Mouse (Mus musculus) MEL (cell line): ENCODE measurements around the gene Adm2. TPM values are rescaled to one million over a fixed set of nuclear protein-coding genes. Genes with fewer than 3 reads are reported as not detected.

ENCODE experiments used
- DNase-seq: peaks from one replicate; pipeline ENCODE4 v3.0.0; 2011; ENCODE audit warnings: low read depth, low spot score
- H3K27ac ChIP-seq: 2 replicates; pipeline ENCODE4 v1.5.1; 2012; ENCODE audit warnings: low read depth, mild to moderate bottlenecking, control low read depth, low read length, moderate library complexity; ENCODE audit not compliant: control insufficient read depth
- H3K27me3 ChIP-seq, 2 experiments: fragments of 150-350 bp in 1 of 2; sonication (generic) in 1 of 2; 2 replicates each; pipeline ENCODE4 v1.6.1; 2012; ENCODE audit warnings: low read length in 2 of 2, mild to moderate bottlenecking in 2 of 2, improper control_type of control experiment in 1 of 2, moderate library complexity in 1 of 2; ENCODE audit not compliant: insufficient read depth in 2 of 2, control insufficient read depth in 1 of 2
- H3K36me3 ChIP-seq, 2 experiments: 2 replicates each; pipeline ENCODE4 v1.6.1; 2012 to 2014; ENCODE audit warnings: low read length in 2 of 2, improper control_type of control experiment in 1 of 2, inconsistent platforms in 1 of 2, mild to moderate bottlenecking in 1 of 2; ENCODE audit not compliant: insufficient read depth in 2 of 2, control insufficient read depth in 1 of 2
- H3K4me1 ChIP-seq, 2 experiments: fragments of 150-350 bp in 1 of 2; sonication (generic) in 1 of 2; 2 replicates each; pipeline ENCODE4 v1.6.1; 2012; ENCODE audit warnings: low read length in 2 of 2, improper control_type of control experiment in 1 of 2, mild to moderate bottlenecking in 1 of 2; ENCODE audit not compliant: insufficient read depth in 2 of 2, control insufficient read depth in 1 of 2
- H3K4me3 ChIP-seq, 2 experiments: fragments of 150-350 bp in 1 of 2; sonication (generic) in 1 of 2; 2 replicates each; pipeline ENCODE4 v1.5.1; 2012; ENCODE audit warnings: low read depth in 2 of 2, low read length in 2 of 2, mild to moderate bottlenecking in 2 of 2, moderate library complexity in 2 of 2, control low read depth in 1 of 2, improper control_type of control experiment in 1 of 2; ENCODE audit not compliant: control insufficient read depth in 1 of 2, insufficient read depth in 1 of 2
- H3K79me2 ChIP-seq: 2 replicates; pipeline ENCODE4 v1.6.1; 2012; ENCODE audit warnings: mild to moderate bottlenecking, low read length, moderate library complexity; ENCODE audit not compliant: control insufficient read depth, poor library complexity, insufficient read depth
- H3K9ac ChIP-seq: 2 replicates; pipeline ENCODE4 v1.6.1; 2012; ENCODE audit warnings: low read depth, mild to moderate bottlenecking, control low read depth, low read length, moderate library complexity; ENCODE audit not compliant: control insufficient read depth, poor library complexity, severe bottlenecking
- H3K9me3 ChIP-seq: fragments of 150-350 bp; sonication (generic); replicated peaks from 2 replicates; pipeline ENCODE4 v1.6.1; 2012; ENCODE audit warnings: mild to moderate bottlenecking, low read length, improper control_type of control experiment, moderate library complexity; ENCODE audit not compliant: insufficient read depth
- BHLHE40 ChIP-seq: IDR thresholded peaks from 2 replicates; pipeline ENCODE4 v1.6.1; 2012; ENCODE audit warnings: low read depth, mild to moderate bottlenecking, inconsistent platforms, low read length, improper control_type of control experiment, borderline replicate concordance
- CHD1 ChIP-seq: IDR thresholded peaks from 2 replicates; pipeline ENCODE4 v1.6.1; 2012; ENCODE audit warnings: low read depth, mild to moderate bottlenecking, inconsistent platforms, low read length, improper control_type of control experiment
- CHD2 ChIP-seq: IDR thresholded peaks from 2 replicates; pipeline ENCODE4 v1.6.1; 2011; ENCODE audit warnings: low read length, improper control_type of control experiment
- EP300 ChIP-seq, 2 experiments: IDR thresholded peaks; 2 replicates each; pipeline ENCODE4 v1.6.1; 2011; ENCODE audit warnings: improper control_type of control experiment in 2 of 2, low read length in 2 of 2, low read depth in 1 of 2, mild to moderate bottlenecking in 1 of 2
- GABPA ChIP-seq: IDR thresholded peaks from 2 replicates; pipeline ENCODE4 v1.6.1; 2012; ENCODE audit warnings: low read depth, mild to moderate bottlenecking, inconsistent platforms, low read length, improper control_type of control experiment, moderate library complexity
- GATA1 ChIP-seq: IDR thresholded peaks from 2 replicates; pipeline ENCODE4 v1.6.1; 2011; ENCODE audit warnings: low read depth, low read length, improper control_type of control experiment
- JUND ChIP-seq: IDR thresholded peaks from 2 replicates; pipeline ENCODE4 v1.6.1; 2011; ENCODE audit warnings: low read depth, mild to moderate bottlenecking, improper control_type of control experiment, low read length
- KAT2A ChIP-seq: conservative IDR thresholded peaks from 2 replicates; pipeline ENCODE4 v1.6.1; 2012; ENCODE audit warnings: low read depth, low read length, improper control_type of control experiment, inconsistent platforms
- MAFK ChIP-seq: IDR thresholded peaks from 2 replicates; pipeline ENCODE4 v1.6.1; 2011; ENCODE audit warnings: low read depth, mild to moderate bottlenecking, low read length, improper control_type of control experiment, borderline replicate concordance
- MAX ChIP-seq: IDR thresholded peaks from 2 replicates; pipeline ENCODE4 v1.6.1; 2011; ENCODE audit warnings: low read length, improper control_type of control experiment
- MAZ ChIP-seq: IDR thresholded peaks from 2 replicates; pipeline ENCODE4 v1.6.1; 2012; ENCODE audit warnings: low read depth, mild to moderate bottlenecking, inconsistent platforms, low read length, improper control_type of control experiment
- MXI1 ChIP-seq: IDR thresholded peaks from 2 replicates; pipeline ENCODE4 v1.6.1; 2011; ENCODE audit warnings: mild to moderate bottlenecking, low read depth, low read length, improper control_type of control experiment
- MYB ChIP-seq: IDR thresholded peaks from 2 replicates; pipeline ENCODE4 v1.6.1; 2011; ENCODE audit warnings: mild to moderate bottlenecking, low read depth, low read length, improper control_type of control experiment
- MYC ChIP-seq: IDR thresholded peaks from 2 replicates; pipeline ENCODE4 v1.6.1; 2011; ENCODE audit warnings: low read depth, mild to moderate bottlenecking, low read length, improper control_type of control experiment, moderate library complexity
- NELFE ChIP-seq: IDR thresholded peaks from 2 replicates; pipeline ENCODE4 v1.6.1; 2011; ENCODE audit warnings: low read depth, low read length, improper control_type of control experiment
- NRF1 ChIP-seq: IDR thresholded peaks from 2 replicates; pipeline ENCODE4 v1.6.1; 2014; ENCODE audit warnings: low read depth, mild to moderate bottlenecking, inconsistent platforms, low read length, improper control_type of control experiment, moderate library complexity; ENCODE audit not compliant: poor library complexity, insufficient read depth, severe bottlenecking
- POLR2AphosphoS2 ChIP-seq: IDR thresholded peaks from 2 replicates; pipeline ENCODE4 v1.6.1; 2011; ENCODE audit warnings: low read length, improper control_type of control experiment
- RAD21 ChIP-seq: IDR thresholded peaks from 2 replicates; pipeline ENCODE4 v1.6.1; 2011; ENCODE audit warnings: mild to moderate bottlenecking, low read depth, low read length, improper control_type of control experiment
- RCOR1 ChIP-seq: IDR thresholded peaks from 2 replicates; pipeline ENCODE4 v1.6.1; 2012; ENCODE audit warnings: low read depth, mild to moderate bottlenecking, inconsistent platforms, low read length, improper control_type of control experiment
- TAL1 ChIP-seq: IDR thresholded peaks from 2 replicates; pipeline ENCODE4 v1.6.1; 2012; ENCODE audit warnings: mild to moderate bottlenecking, inconsistent platforms, low read length, moderate library complexity, mixed read lengths
- TBP ChIP-seq: IDR thresholded peaks from 2 replicates; pipeline ENCODE4 v1.8.0; 2011; ENCODE audit warnings: low read depth, low read length, improper control_type of control experiment
- TCF12 ChIP-seq: IDR thresholded peaks from 2 replicates; pipeline ENCODE4 v1.6.1; 2014; ENCODE audit warnings: low read depth, mild to moderate bottlenecking, inconsistent platforms, low read length, improper control_type of control experiment, moderate library complexity
- UBTF ChIP-seq: IDR thresholded peaks from 2 replicates; pipeline ENCODE4 v1.6.1; 2012; ENCODE audit warnings: low read depth, mild to moderate bottlenecking, inconsistent platforms, low read length, improper control_type of control experiment, moderate library complexity, borderline replicate concordance; ENCODE audit not compliant: insufficient read depth
- USF1 ChIP-seq: IDR thresholded peaks from 2 replicates; pipeline ENCODE4 v1.6.1; 2014; ENCODE audit warnings: low read depth, mild to moderate bottlenecking, inconsistent platforms, low read length, improper control_type of control experiment, moderate library complexity
- ZKSCAN1 ChIP-seq: IDR thresholded peaks from 2 replicates; pipeline ENCODE4 v1.6.1; 2012; ENCODE audit warnings: low read depth, mild to moderate bottlenecking, inconsistent platforms, low read length, improper control_type of control experiment, moderate library complexity
- ZMIZ1 ChIP-seq: IDR thresholded peaks from 2 replicates; pipeline ENCODE4 v1.6.1; 2012; ENCODE audit warnings: low read depth, mild to moderate bottlenecking, inconsistent platforms, low read length, improper control_type of control experiment, moderate library complexity
- polyA plus RNA-seq, 2 experiments: library from polyadenylated mRNA; stranded (reverse) in 1 of 2; unstranded in 1 of 2; fragments of >175 nt in 1 of 2; fragments of >200 nt in 1 of 2; gene quantifications; 2 replicates each; pipeline versions ENCODE4 v1.2.1 to v1.2.4; 2012; ENCODE audit warnings: low replicate concordance in 2 of 2, low read depth in 1 of 2; ENCODE audit not compliant: insufficient read length in 2 of 2, insufficient read depth in 1 of 2, missing spikeins in 1 of 2
- total RNA-seq: library from RNA; depleted of rRNA; stranded (reverse); fragments of 300-350 nt; gene quantifications from 2 replicates; pipeline ENCODE4 v1.2.3, GENCODE M21; 2012

The Adm2 gene
- total and polyA plus RNA-seq, 3 experiments: 1.4 to 18.2 TPM; not detected in 1

GRCm38 (mm10) chr15:89351302-89351701 is 28.8 kb downstream of the Adm2 start:
- Histone ChIP-seq H3K36me3 (no peaks in the 10 kb centered on the region), H3K4me1 (peaks cover 0 to 4% of the 10 kb centered on the region in 2 experiments; a peak in 1 of 4 replicates), H3K9me3 (no peaks in the 10 kb centered on the region), H3K9ac (no peak overlapping the region), H3K4me3 (no peak overlapping the region), H3K27ac (no peak overlapping the region), H3K27me3 (no peaks in the 10 kb centered on the region), H3K79me2 (peaks cover 18% of the 10 kb centered on the region)
- TF ChIP-seq GABPA: no peak
- TF ChIP-seq MAX: no peak
- no peak for TF ChIP-seq CHD2
- no peak for TF ChIP-seq TBP
- no peak for TF ChIP-seq MXI1
- TF ChIP-seq NRF1: no peak
- no peak for TF ChIP-seq GATA1
- no peak for TF ChIP-seq POLR2AphosphoS2
- no peak for TF ChIP-seq RCOR1
- TF ChIP-seq EP300 (IDR thresholded peaks at IDR 0.05; ENCODE audit: low read depth in 1 of 2, low read length in 2 of 2): no peak
- no peak for TF ChIP-seq BHLHE40
- no peak for TF ChIP-seq ZMIZ1
- TF ChIP-seq MYB: no peak
- TF ChIP-seq RAD21: no peak
- no peak for TF ChIP-seq KAT2A
- no peak for TF ChIP-seq MAZ
- no peak for TF ChIP-seq MYC
- TF ChIP-seq CHD1: no peak
- no peak for TF ChIP-seq MAFK
- no peak for TF ChIP-seq ZKSCAN1
- no peak for DNase-seq

GRCm38 (mm10) chr15:89352054-89352453 is 29.5 kb downstream of the Adm2 start:
- Histone ChIP-seq H3K4me3 (no peak overlapping the region), H3K79me2 (peaks cover 25% of the 10 kb centered on the region), H3K9ac (no peak overlapping the region), H3K9me3 (no peaks in the 10 kb centered on the region), H3K4me1 (peaks cover 2 to 4% of the 10 kb centered on the region in 2 experiments; a peak in 3 of 4 replicates), H3K27me3 (no peaks in the 10 kb centered on the region), H3K27ac (no peak overlapping the region), H3K36me3 (peaks cover 0 to 3% of the 10 kb centered on the region in 2 experiments; a peak in 2 of 4 replicates)
- TF ChIP-seq TAL1 (no peak), MXI1 (no peak), UBTF (no peak), MYC (no peak), NELFE (no peak), TCF12 (no peak), USF1 (no peak), MAZ (no peak), CHD2 (no peak), RCOR1 (no peak), EP300 (IDR thresholded peaks at IDR 0.05; ENCODE audit: low read depth in 1 of 2, low read length in 2 of 2) (no peak), POLR2AphosphoS2 (no peak), JUND (no peak)
- no peak for DNase-seq
